Mouse (Mus musculus) lung, postnatal 25 days (tissue): ENCODE results near the gene Itprip.
A peak's percentile ranks its signal among the peaks of the same experiment; 100 is the strongest.

Experiments used
- DNase-seq: peaks from one replicate; pipeline ENCODE4 v3.0.0; 2022; ENCODE audit warnings: low spot score

The Itprip gene

GRCm38 (mm10) chr19:47885886-47886285 is 33.2 kb downstream of the Itprip start:
- DNase-seq = no peak

GRCm38 (mm10) chr19:47885191-47885743 is 33.8 kb downstream of the Itprip start:
- peak; percentile 62 for DNase-seq

- DNase-seq = no peak
Measured at GRCm38 (mm10) chr19:47884296-47885085, 34.6 kb downstream of the Itprip start.

- no peak for DNase-seq
Measured at GRCm38 (mm10) chr19:47882882-47883254, 36.2 kb downstream of the Itprip start.

- peak; percentile 80 for DNase-seq
Measured at GRCm38 (mm10) chr19:47882151-47882881, 36.8 kb downstream of the Itprip start.

- DNase-seq = no peak
Measured at GRCm38 (mm10) chr19:47881538-47881937, 37.6 kb downstream of the Itprip start.

GRCm38 (mm10) chr19:47876252-47876651 is 42.8 kb downstream of the Itprip start:
- no peak for DNase-seq

- no peak for DNase-seq
Measured at GRCm38 (mm10) chr19:47871515-47871914, 47.6 kb downstream of the Itprip start.

GRCm38 (mm10) chr19:47870102-47870666 is 48.9 kb downstream of the Itprip start:
- DNase-seq = no peak

GRCm38 (mm10) chr19:47869516-47869915 is 49.6 kb downstream of the Itprip start:
- DNase-seq = no peak

GRCm38 (mm10) chr19:47868951-47869350 is 50.1 kb downstream of the Itprip start:
- no peak for DNase-seq

- DNase-seq = no peak
Measured at GRCm38 (mm10) chr19:47867628-47868175, 51.4 kb downstream of the Itprip start.

GRCm38 (mm10) chr19:47865353-47865947 is 53.6 kb downstream of the Itprip start, which contains the start of gene Gsto2:
Gsto2 (plus strand) TSS chr19:47865534.
- DNase-seq = peak; percentile 95

- no peak for DNase-seq
Measured at GRCm38 (mm10) chr19:47864721-47865120, 54.4 kb downstream of the Itprip start.

GRCm38 (mm10) chr19:47864051-47864450 is 55.0 kb downstream of the Itprip start:
- no peak for DNase-seq

GRCm38 (mm10) chr19:47862581-47862980 is 56.5 kb downstream of the Itprip start:
- no peak for DNase-seq

GRCm38 (mm10) chr19:47859180-47859579 is 59.9 kb downstream of the Itprip start:
- DNase-seq = peak; percentile 39

GRCm38 (mm10) chr19:47857957-47858942 is 60.8 kb downstream of the Itprip start:
- DNase-seq = peak; percentile 75

- DNase-seq = peak; percentile 89
Measured at GRCm38 (mm10) chr19:47854796-47855783, 64.0 kb downstream of the Itprip start, which contains the start of gene Gsto1. Gsto1 (plus strand) TSS chr19:47854970.
